Comparison of ENCODE assay signal across 15 mouse cellular contexts in the genomic region with DNA sequence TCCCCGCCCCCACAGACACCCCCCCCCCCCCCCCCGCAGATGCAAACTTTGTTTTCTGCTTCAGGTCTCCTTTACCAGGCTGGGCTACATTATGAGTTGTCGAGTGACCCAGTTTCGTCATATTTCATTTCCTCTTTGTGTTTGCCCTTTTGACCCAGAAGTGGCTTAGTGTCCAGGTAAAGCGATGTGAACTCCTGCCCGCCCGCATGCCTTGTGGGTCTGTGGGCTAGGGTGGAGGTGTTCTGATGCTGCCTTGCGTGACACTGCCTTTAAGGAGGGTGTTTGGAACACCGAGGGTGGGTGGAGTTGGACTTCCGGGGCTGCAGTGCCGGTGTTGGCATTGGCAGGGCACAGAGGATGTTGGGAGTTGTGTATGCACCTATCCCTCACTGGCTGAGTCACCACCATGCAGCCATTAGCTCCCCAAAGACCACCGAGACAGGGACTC. TPM values are rescaled to one million over a fixed set of nuclear protein-coding genes. Genes with fewer than 3 reads are reported as not detected.
DNase-seq lines count a peak whose midpoint lies in the region; ATAC-seq and TF ChIP-seq lines count a peak whose summit lies in the region.
"Had no signal": no experiment of that assay in that cellular context is flagged by ENCODE, and none has a peak within 500 bp of the region (broad histone marks: within the 10 kb centered on the region; RNA-seq: fewer than 3 reads in every experiment).

No protein-coding gene starts in this region.

- peak overlapping the region; percentile 60 for H3K4me3 ChIP-seq in testis, adult 2 months (ENCODE audit: control insufficient read depth, low read depth, low read length)
- no peak overlapping the region for H3K4me3 ChIP-seq in kidney, embryonic 15.5 days (replicated peaks)
- no peak overlapping the region for H3K4me3 ChIP-seq in forebrain, embryonic 10.5 days
- H3K4me3 ChIP-seq: heart, embryonic 15.5 days; layer of hippocampus, adult 2 months; lung, embryonic 15.5 days; neural tube, embryonic 13.5 days had no signal

- H3K27me3 ChIP-seq in testis, adult 2 months (ENCODE audit: control insufficient read depth, insufficient read depth, low read length), result no peaks in the 10 kb centered on the region
- H3K27me3 ChIP-seq in kidney, embryonic 15.5 days, result no peaks in the 10 kb centered on the region
- H3K27me3 ChIP-seq in forebrain, embryonic 10.5 days (ENCODE audit: poor library complexity, severe bottlenecking), result no peaks in the 10 kb centered on the region
- H3K27me3 ChIP-seq: heart, embryonic 15.5 days; lung, embryonic 15.5 days; neural tube, embryonic 13.5 days had no signal

- peak overlapping the region; percentile 42 for H3K4me2 ChIP-seq in kidney, embryonic 15.5 days
- H3K4me2 ChIP-seq: heart, embryonic 15.5 days; lung, embryonic 15.5 days; neural tube, embryonic 13.5 days had no signal

- H3K9me3 ChIP-seq in kidney, embryonic 15.5 days (replicated peaks), result no peaks in the 10 kb centered on the region
- H3K9me3 ChIP-seq in forebrain, embryonic 10.5 days, result no peaks in the 10 kb centered on the region
- H3K9me3 ChIP-seq: heart, embryonic 15.5 days; lung, embryonic 15.5 days; neural tube, embryonic 13.5 days had no signal

- TF ChIP-seq POLR2A in testis, adult 2 months (IDR thresholded peaks at IDR 0.05; ENCODE audit: control insufficient read depth, low read depth, low read length), result no peak

- H3K9ac ChIP-seq in kidney, embryonic 15.5 days, result no peak overlapping the region
- H3K9ac ChIP-seq: heart, embryonic 15.5 days; lung, embryonic 15.5 days; neural tube, embryonic 13.5 days had no signal

- no peak for TF ChIP-seq CTCF in testis, adult 2 months (IDR thresholded peaks at IDR 0.05; ENCODE audit: control insufficient read depth, insufficient read depth, insufficient replicate concordance, low read depth, low read length)

- WGBS in kidney, embryonic 15.5 days, result 44% methylated on average over 10 of the region's 12 CpGs
- WGBS in forebrain, embryonic 10.5 days, result 68% methylated on average over 12 of the region's 12 CpGs

- DNase-seq in testis, postnatal 14 days (ENCODE audit: low spot score), result no peak
- DNase-seq in naive thymus-derived CD4-positive, alpha-beta T cell, adult 2 months (ENCODE audit: low read depth), result peak; percentile 22
- peak; percentile 29 to 42 for DNase-seq in thymus, postnatal 36 days
- no peak for DNase-seq in layer of hippocampus, adult 9-11 months
- no peak for DNase-seq in cerebellum, postnatal 4 days (ENCODE audit: low spot score in 2 of 2)
- DNase-seq in forebrain, embryonic 10.5 days (ENCODE audit: extremely low spot score, low spot score), result no peak
- DNase-seq: adrenal gland, postnatal 36 days; cerebellum, postnatal 14 days had no signal

- H3K4me1 ChIP-seq in testis, adult 2 months (ENCODE audit: control insufficient read depth, insufficient read depth, low read length), result peaks cover 4% of the 10 kb centered on the region
- H3K4me1 ChIP-seq in kidney, embryonic 15.5 days, result peaks cover 14% of the 10 kb centered on the region
- H3K4me1 ChIP-seq in forebrain, embryonic 10.5 days, result peaks cover 17% of the 10 kb centered on the region
- H3K4me1 ChIP-seq: lung, embryonic 15.5 days; neural tube, embryonic 13.5 days had no signal

- H3K36me3 ChIP-seq in testis, adult 2 months (ENCODE audit: control insufficient read depth, insufficient read depth, low read length), result no peaks in the 10 kb centered on the region
- no peaks in the 10 kb centered on the region for H3K36me3 ChIP-seq in kidney, embryonic 15.5 days
- no peaks in the 10 kb centered on the region for H3K36me3 ChIP-seq in forebrain, embryonic 10.5 days (replicated peaks)
- H3K36me3 ChIP-seq: heart, embryonic 15.5 days; lung, embryonic 15.5 days; neural tube, embryonic 13.5 days had no signal

- H3K27ac ChIP-seq in testis, adult 2 months (ENCODE audit: control insufficient read depth, insufficient read depth, low read depth, low read length), result no peak overlapping the region
- H3K27ac ChIP-seq in kidney, embryonic 15.5 days, result no peak overlapping the region
- H3K27ac ChIP-seq in forebrain, embryonic 10.5 days, result no peak overlapping the region
- H3K27ac ChIP-seq: heart, embryonic 15.5 days; layer of hippocampus, adult 2 months; lung, embryonic 15.5 days; neural tube, embryonic 13.5 days had no signal

- peak; percentile 67 for ATAC-seq in kidney, embryonic 15.5 days (replicated peaks; ENCODE audit: low FRiP score)
- ATAC-seq: forebrain, embryonic 14.5 days had no signal

RNA-seq across cellular contexts. Expression of gene Retreg1, which starts 15.7 kb away (rescaled TPM):
- 42.7 and 46.1 TPM in 2 replicates for polyA plus RNA-seq in testis, adult 2 months (2012; rRNA removed)
- polyA plus RNA-seq in kidney, embryonic 15.5 days (2015; fragmentation: Nextera tagmentation; extraction: Ambion mirVana), result 15.9 and 16.1 TPM in 2 replicates
- polyA plus RNA-seq in forebrain, embryonic 10.5 days (2016; fragmentation: Nextera tagmentation; extraction: Ambion mirVana), result 1.6 and 1.8 TPM in 2 replicates

Comparison
In these comparisons a context has a peak if more than half of its experiments do, and no peak if none do; other contexts are left out.
1. DNase-seq: peak in naive thymus-derived CD4-positive, alpha-beta T cell, adult 2 months (single experiment) and thymus, postnatal 36 days (2 of 2); none in testis, postnatal 14 days (single experiment), layer of hippocampus, adult 9-11 months (single experiment), cerebellum, postnatal 4 days (0 of 2) and forebrain, embryonic 10.5 days (single experiment).